Mouse (Mus musculus) spleen, postnatal 10 days (tissue): ENCODE measurements around the gene Plekha6.

Experiments
- DNase-seq, 2 experiments: peaks; one replicate each; pipeline ENCODE4 v3.0.0; 2021 to 2022; ENCODE audit warnings: low spot score in 2 of 2

Gene Plekha6

GRCm38 (mm10) chr1:133146014-133147009 lies 17.7 kb upstream of the Plekha6 start:
- DNase-seq: peak; percentile 30 to 64

GRCm38 (mm10) chr1:133147324-133147723 lies 16.7 kb upstream of the Plekha6 start:
- DNase-seq: no peak

- no peak for DNase-seq
These were observed 15.9 kb upstream of the Plekha6 start for GRCm38 (mm10) chr1:133148122-133148521.

- no peak for DNase-seq
These were observed 13.5 kb upstream of the Plekha6 start for GRCm38 (mm10) chr1:133150556-133150955.

GRCm38 (mm10) chr1:133152213-133152612 lies 11.8 kb upstream of the Plekha6 start:
- DNase-seq: no peak

GRCm38 (mm10) chr1:133155270-133155669 lies 8.7 kb upstream of the Plekha6 start:
- DNase-seq: no peak

- peak in 1 of 2 experiments; percentile 54 for DNase-seq
These were observed 4.9 kb upstream of the Plekha6 start for GRCm38 (mm10) chr1:133159128-133159564.

- DNase-seq: no peak
These were observed 2.5 kb upstream of the Plekha6 start for GRCm38 (mm10) chr1:133161559-133161958.

GRCm38 (mm10) chr1:133162046-133162445 lies 2.0 kb upstream of the Plekha6 start:
- no peak for DNase-seq

GRCm38 (mm10) chr1:133162981-133163380 lies 1.0 kb upstream of the Plekha6 start:
- DNase-seq: no peak

GRCm38 (mm10) chr1:133164591-133165011 lies 591 bp downstream of the Plekha6 start:
- no peak for DNase-seq

GRCm38 (mm10) chr1:133165111-133165510 lies 1.1 kb downstream of the Plekha6 start:
- DNase-seq: no peak

- DNase-seq: no peak
These were observed 4.5 kb downstream of the Plekha6 start for GRCm38 (mm10) chr1:133168318-133169060.

- no peak for DNase-seq
These were observed 6.2 kb downstream of the Plekha6 start for GRCm38 (mm10) chr1:133170196-133170595.

- no peak for DNase-seq
These were observed 7.3 kb downstream of the Plekha6 start for GRCm38 (mm10) chr1:133171357-133171756.

- DNase-seq: no peak
These were observed 11.1 kb downstream of the Plekha6 start for GRCm38 (mm10) chr1:133175150-133175549.

GRCm38 (mm10) chr1:133177480-133178172 lies 13.6 kb downstream of the Plekha6 start:
- peak; percentile 22 to 68 for DNase-seq

- DNase-seq: no peak
These were observed 14.9 kb downstream of the Plekha6 start for GRCm38 (mm10) chr1:133178732-133179440.

- DNase-seq: peak; percentile 24 to 77
These were observed 17.3 kb downstream of the Plekha6 start for GRCm38 (mm10) chr1:133181072-133182015.
